Mouse (Mus musculus) CD4-positive, CD25-positive, alpha-beta regulatory T cell (primary cell): ENCODE data around the gene Tab3. TPM values are rescaled to one million over a fixed set of nuclear protein-coding genes. Genes with fewer than 3 reads are reported as not detected.

Source experiments
- polyA plus RNA-seq: library from polyadenylated mRNA; unstranded; fragments of 100-300 nt; shearing (Covaris generic); gene quantifications from one replicate; pipeline ENCODE4 v1.2.1, GENCODE M21; 2017

The Tab3 gene
- polyA plus RNA-seq = 8.0 TPM

GRCm38 (mm10) chrX:85573532-85574181, at the start of gene Tab3:
Gene Tab3 (plus strand): TSS chrX:85574022.

Other genes starting within 250 kb of the Tab3 start
- 2.0 TPM for gene Gk, start 202.8 kb downstream of the Tab3 start, polyA plus RNA-seq